Mouse (Mus musculus): ENCODE results near the gene Stox2.
A peak's percentile ranks its signal among the peaks of the same experiment; 100 is the strongest.
"Not testable (repeated sequence)": the region's sequence is repeated elsewhere in the genome, so short reads cannot be mapped to it uniquely, and the experiment has no call there.

Gene Stox2

GRCm38 (mm10) chr8:47446312-47447046 is at the start of gene Stox2:
Stox2 (minus strand) TSS chr8:47446362.
- DNase-seq (ENCODE audit: low spot score) = no peak

- no peak for DNase-seq (ENCODE audit: low spot score)
Observed at GRCm38 (mm10) chr8:47495428-47495827, 49.3 kb upstream of the Stox2 start.

- no peak for DNase-seq (ENCODE audit: low spot score)
Observed at GRCm38 (mm10) chr8:47494602-47495153, 48.5 kb upstream of the Stox2 start.

- DNase-seq (ENCODE audit: low spot score) = no peak
Observed at GRCm38 (mm10) chr8:47493106-47493505, 46.9 kb upstream of the Stox2 start.

GRCm38 (mm10) chr8:47487231-47487630 is 41.1 kb upstream of the Stox2 start:
- no peak for DNase-seq (ENCODE audit: low spot score)

- DNase-seq (ENCODE audit: low spot score) = no peak
Observed at GRCm38 (mm10) chr8:47482354-47483071, 36.4 kb upstream of the Stox2 start.

GRCm38 (mm10) chr8:47480039-47480438 is 33.9 kb upstream of the Stox2 start:
- no peak for DNase-seq (ENCODE audit: low spot score)

- peak; percentile 55 for DNase-seq (ENCODE audit: low spot score)
Observed at GRCm38 (mm10) chr8:47461650-47462049, 15.5 kb upstream of the Stox2 start.

- no peak for DNase-seq (ENCODE audit: low spot score)
Observed at GRCm38 (mm10) chr8:47459216-47459749, 13.1 kb upstream of the Stox2 start.

GRCm38 (mm10) chr8:47458591-47458990 is 12.4 kb upstream of the Stox2 start:
- DNase-seq (ENCODE audit: low spot score) = no peak

GRCm38 (mm10) chr8:47449211-47449610 is 3.0 kb upstream of the Stox2 start:
- DNase-seq (ENCODE audit: low spot score) = not testable (repeated sequence)

GRCm38 (mm10) chr8:47439271-47439670 is 6.9 kb downstream of the Stox2 start:
- DNase-seq (ENCODE audit: low spot score) = no peak

- DNase-seq (ENCODE audit: low spot score) = no peak
Observed at GRCm38 (mm10) chr8:47437976-47438375, 8.2 kb downstream of the Stox2 start.

- no peak for DNase-seq (ENCODE audit: low spot score)
Observed at GRCm38 (mm10) chr8:47435861-47436260, 10.3 kb downstream of the Stox2 start.

GRCm38 (mm10) chr8:47435412-47435811 is 10.8 kb downstream of the Stox2 start:
- no peak for DNase-seq (ENCODE audit: low spot score)

GRCm38 (mm10) chr8:47431263-47431662 is 14.9 kb downstream of the Stox2 start:
- DNase-seq (ENCODE audit: low spot score) = no peak

GRCm38 (mm10) chr8:47414258-47414525 is 32.0 kb downstream of the Stox2 start:
- not testable (repeated sequence) for DNase-seq (ENCODE audit: low spot score)

- peak; percentile 15 for DNase-seq (ENCODE audit: low spot score)
Observed at GRCm38 (mm10) chr8:47413524-47414257, 32.5 kb downstream of the Stox2 start.

GRCm38 (mm10) chr8:47412696-47413523 is 33.3 kb downstream of the Stox2 start:
- no peak for DNase-seq (ENCODE audit: low spot score)

- DNase-seq (ENCODE audit: low spot score) = no peak
Observed at GRCm38 (mm10) chr8:47411994-47412695, 34.0 kb downstream of the Stox2 start.

- DNase-seq (ENCODE audit: low spot score) = no peak
Observed at GRCm38 (mm10) chr8:47411321-47411720, 34.8 kb downstream of the Stox2 start.

Measured in left cerebral cortex, adult 11 months (tissue).